Mouse (Mus musculus): ENCODE measurements around the gene Cd248. TPM values are rescaled to one million over a fixed set of nuclear protein-coding genes. Genes with fewer than 3 reads are reported as not detected.
A peak's percentile ranks its signal among the peaks of the same experiment; 100 is the strongest.
"Not testable (repeated sequence)": the region's sequence is repeated elsewhere in the genome, so short reads cannot be mapped to it uniquely, and the experiment has no call there.

The Cd248 gene
- polyA plus RNA-seq, 1 experiment from 2014 or later, result 26.4 TPM

- peak overlapping the region; percentile 57 for H3K4me3 ChIP-seq (replicated peaks; ENCODE audit: low read length)
- 71% methylated on average over 3 of the region's 3 CpGs for WGBS
- H3K27ac ChIP-seq, result no peak overlapping the region
- peak overlapping the region; percentile 82 for H3K9ac ChIP-seq
- no peaks in the 10 kb centered on the region; the same call in 1 of the 2 replicates for H3K36me3 ChIP-seq (replicated peaks; ENCODE audit: control insufficient read depth, insufficient read depth)
- peak overlapping the region; percentile 75 for H3K4me2 ChIP-seq (replicated peaks)
- no peak for DNase-seq (ENCODE audit: low spot score)
- H3K9me3 ChIP-seq (ENCODE audit: control insufficient read depth, low read length), result no peaks in the 10 kb centered on the region
- H3K27me3 ChIP-seq (ENCODE audit: control insufficient read depth, insufficient read depth, low read length), result peaks cover 57% of the 10 kb centered on the region
- peaks cover 12% of the 10 kb centered on the region for H3K4me1 ChIP-seq (replicated peaks; ENCODE audit: control insufficient read depth, insufficient read depth, low read length)
- no peak for ATAC-seq (ENCODE audit: low FRiP score)
Observed at GRCm38 (mm10) chr19:5083961-5084833, 16.3 kb downstream of the Cd248 start.

GRCm38 (mm10) chr19:5084834-5085144, 16.9 kb downstream of the Cd248 start:
- ATAC-seq (ENCODE audit: low FRiP score), result no peak
- peak overlapping the region; percentile 75 for H3K4me2 ChIP-seq (replicated peaks)
- peaks cover 16% of the 10 kb centered on the region for H3K4me1 ChIP-seq (replicated peaks; ENCODE audit: control insufficient read depth, insufficient read depth, low read length)
- H3K9ac ChIP-seq, result peak overlapping the region; percentile 82
- H3K27me3 ChIP-seq (ENCODE audit: control insufficient read depth, insufficient read depth, low read length), result peaks cover 57% of the 10 kb centered on the region
- peak overlapping the region; percentile 57 for H3K4me3 ChIP-seq (replicated peaks; ENCODE audit: low read length)
- no peak for DNase-seq (ENCODE audit: low spot score)
- H3K36me3 ChIP-seq (replicated peaks; ENCODE audit: control insufficient read depth, insufficient read depth), result no peaks in the 10 kb centered on the region; the same call in 1 of the 2 replicates
- H3K9me3 ChIP-seq (ENCODE audit: control insufficient read depth, low read length), result no peaks in the 10 kb centered on the region
- no peak overlapping the region for H3K27ac ChIP-seq
- WGBS, result 2% methylated on average over 15 of the region's 15 CpGs

GRCm38 (mm10) chr19:5085145-5085863, 17.4 kb downstream of the Cd248 start, which contains the start of gene Tmem151a:
Gene Tmem151a, minus strand, starts transcription at chr19:5085531.
- Histone ChIP-seq H3K27ac (no peak within 1 kb of the TSS), H3K4me3 (replicated peaks; ENCODE audit: low read length) (peak within 1 kb of the TSS; percentile 57), H3K9ac (peak within 1 kb of the TSS; percentile 82), H3K4me2 (replicated peaks) (peak within 1 kb of the TSS; percentile 75), H3K36me3 (replicated peaks; ENCODE audit: control insufficient read depth, insufficient read depth) (peaks cover 2% of the 10 kb centered on the region), H3K4me1 (replicated peaks; ENCODE audit: control insufficient read depth, insufficient read depth, low read length) (peaks cover 16% of the 10 kb centered on the region), H3K9me3 (ENCODE audit: control insufficient read depth, low read length) (no peaks in the 10 kb centered on the region), H3K27me3 (ENCODE audit: control insufficient read depth, insufficient read depth, low read length) (peaks cover 57% of the 10 kb centered on the region)
- under 1% methylated on average over 63 of the region's 69 CpGs for whole genome bisulfite sequencing
- DNase-seq (ENCODE audit: low spot score) (no peak), ATAC-seq (ENCODE audit: low FRiP score) (no peak)

GRCm38 (mm10) chr19:5086533-5086932, 18.7 kb downstream of the Cd248 start:
- H3K4me2 ChIP-seq (replicated peaks); H3K4me3 ChIP-seq (replicated peaks; ENCODE audit: low read length); H3K9ac ChIP-seq; ATAC-seq (ENCODE audit: low FRiP score); H3K9me3 ChIP-seq (ENCODE audit: control insufficient read depth, low read length); DNase-seq (ENCODE audit: low spot score); H3K27ac ChIP-seq: not testable (repeated sequence)
- 57% methylated on average over 4 of the region's 4 CpGs for WGBS
- peaks cover 16% of the 10 kb centered on the region for H3K4me1 ChIP-seq (replicated peaks; ENCODE audit: control insufficient read depth, insufficient read depth, low read length)
- H3K27me3 ChIP-seq (ENCODE audit: control insufficient read depth, insufficient read depth, low read length), result peaks cover 48% of the 10 kb centered on the region
- peaks cover 15% of the 10 kb centered on the region for H3K36me3 ChIP-seq (replicated peaks; ENCODE audit: control insufficient read depth, insufficient read depth)

- Histone ChIP-seq H3K4me2 (replicated peaks) (peak within 1 kb of the TSS; percentile 69), H3K27me3 (ENCODE audit: control insufficient read depth, insufficient read depth, low read length) (peaks cover 32% of the 10 kb centered on the region), H3K36me3 (replicated peaks; ENCODE audit: control insufficient read depth, insufficient read depth) (peaks cover 30% of the 10 kb centered on the region), H3K9me3 (ENCODE audit: control insufficient read depth, low read length) (no peaks in the 10 kb centered on the region), H3K27ac (peak within 1 kb of the TSS; percentile 77), H3K4me1 (replicated peaks; ENCODE audit: control insufficient read depth, insufficient read depth, low read length) (peaks cover 17% of the 10 kb centered on the region), H3K4me3 (replicated peaks; ENCODE audit: low read length) (peak within 1 kb of the TSS; percentile 80), H3K9ac (peak within 1 kb of the TSS; percentile 73)
- WGBS, result under 1% methylated on average over 58 of the region's 58 CpGs
- peak; percentile 92 for ATAC-seq (ENCODE audit: low FRiP score)
- DNase-seq (ENCODE audit: low spot score), result peak; percentile 97
Observed at GRCm38 (mm10) chr19:5087884-5088728, 20.2 kb downstream of the Cd248 start, which contains the start of gene Yif1a. Gene Yif1a, plus strand, starts transcription at chr19:5088538.

- Histone ChIP-seq H3K27me3 (ENCODE audit: control insufficient read depth, insufficient read depth, low read length) (peaks cover 20% of the 10 kb centered on the region), H3K27ac (no peak overlapping the region), H3K9me3 (ENCODE audit: control insufficient read depth, low read length) (no peaks in the 10 kb centered on the region), H3K4me2 (replicated peaks) (peak overlapping the region; percentile 69), H3K4me3 (replicated peaks; ENCODE audit: low read length) (peak overlapping the region; percentile 80), H3K4me1 (replicated peaks; ENCODE audit: control insufficient read depth, insufficient read depth, low read length) (peaks cover 28% of the 10 kb centered on the region), H3K36me3 (replicated peaks; ENCODE audit: control insufficient read depth, insufficient read depth) (peaks cover 40% of the 10 kb centered on the region), H3K9ac (peak overlapping the region; percentile 73; the same call in 1 of the 2 replicates)
- WGBS, result 89% methylated on average over 4 of the region's 4 CpGs
- no peak for DNase-seq (ENCODE audit: low spot score)
- no peak for ATAC-seq (ENCODE audit: low FRiP score)
Observed at GRCm38 (mm10) chr19:5089324-5089723, 21.4 kb downstream of the Cd248 start.

GRCm38 (mm10) chr19:5092083-5092482, 24.2 kb downstream of the Cd248 start:
- Histone ChIP-seq H3K9me3 (ENCODE audit: control insufficient read depth, low read length) (no peaks in the 10 kb centered on the region), H3K4me1 (replicated peaks; ENCODE audit: control insufficient read depth, insufficient read depth, low read length) (peaks cover 52% of the 10 kb centered on the region), H3K36me3 (replicated peaks; ENCODE audit: control insufficient read depth, insufficient read depth) (peaks cover 40% of the 10 kb centered on the region), H3K9ac (peak overlapping the region; percentile 26; the same call in 1 of the 2 replicates), H3K27me3 (ENCODE audit: control insufficient read depth, insufficient read depth, low read length) (no peaks in the 10 kb centered on the region), H3K27ac (no peak overlapping the region), H3K4me3 (replicated peaks; ENCODE audit: low read length) (no peak overlapping the region), H3K4me2 (replicated peaks) (no peak overlapping the region)
- ATAC-seq (ENCODE audit: low FRiP score), result no peak
- no peak for DNase-seq (ENCODE audit: low spot score)
- WGBS, result 84% methylated on average over 10 of the region's 10 CpGs

GRCm38 (mm10) chr19:5093481-5094242, 25.8 kb downstream of the Cd248 start:
- H3K27ac ChIP-seq, result peak overlapping the region; percentile 96
- DNase-seq (ENCODE audit: low spot score), result no peak
- H3K4me3 ChIP-seq (replicated peaks; ENCODE audit: low read length), result peak overlapping the region; percentile 69
- no peak for ATAC-seq (ENCODE audit: low FRiP score)
- H3K4me2 ChIP-seq (replicated peaks), result peak overlapping the region; percentile 56
- H3K36me3 ChIP-seq (replicated peaks; ENCODE audit: control insufficient read depth, insufficient read depth), result peaks cover 40% of the 10 kb centered on the region
- peaks cover 50% of the 10 kb centered on the region for H3K4me1 ChIP-seq (replicated peaks; ENCODE audit: control insufficient read depth, insufficient read depth, low read length)
- H3K27me3 ChIP-seq (ENCODE audit: control insufficient read depth, insufficient read depth, low read length), result no peaks in the 10 kb centered on the region
- 77% methylated on average over 12 of the region's 12 CpGs for WGBS
- H3K9ac ChIP-seq, result peak overlapping the region; percentile 50
- H3K9me3 ChIP-seq (ENCODE audit: control insufficient read depth, low read length), result no peaks in the 10 kb centered on the region

All from hindbrain, embryonic 14.5 days (tissue).